Mouse (Mus musculus) mature B cell (primary cell): Measurements from ENCODE around the gene Ect2.

Source experiments
- in situ Hi-C: fragments of 300-500 bp; cut with MboI; formaldehyde crosslinking; loops from 2 replicates; pipeline ENCODE4 v1.14.3; 2019

Gene Ect2

DNA sequence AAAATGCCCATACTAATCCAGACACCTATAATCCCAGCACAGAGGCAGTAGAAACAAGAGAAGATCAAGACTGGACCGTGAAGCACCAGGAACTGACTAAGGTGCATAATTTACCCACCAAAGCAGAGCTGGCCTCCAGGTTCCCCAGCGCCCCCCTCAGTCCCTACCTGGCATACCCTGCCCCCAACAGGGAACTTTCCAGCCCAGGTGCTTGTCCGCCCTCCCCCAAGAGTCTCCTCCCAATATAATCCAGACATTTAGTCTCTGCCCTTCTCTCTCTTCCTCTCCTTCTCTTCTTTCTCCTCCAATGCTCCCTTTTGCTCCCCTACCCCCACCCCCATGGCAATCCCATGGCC lies 2.9 kb upstream of the Ect2 start:
- in situ Hi-C loops, result no loop called here

GRCm38 (mm10) chr3:27155856-27156593 lies 2.3 kb upstream of the Ect2 start:
- in situ Hi-C loops, result no loop called here

GRCm38 (mm10) chr3:27155051-27155855 lies 1.6 kb upstream of the Ect2 start:
- in situ Hi-C loops, result no loop called here

DNA sequence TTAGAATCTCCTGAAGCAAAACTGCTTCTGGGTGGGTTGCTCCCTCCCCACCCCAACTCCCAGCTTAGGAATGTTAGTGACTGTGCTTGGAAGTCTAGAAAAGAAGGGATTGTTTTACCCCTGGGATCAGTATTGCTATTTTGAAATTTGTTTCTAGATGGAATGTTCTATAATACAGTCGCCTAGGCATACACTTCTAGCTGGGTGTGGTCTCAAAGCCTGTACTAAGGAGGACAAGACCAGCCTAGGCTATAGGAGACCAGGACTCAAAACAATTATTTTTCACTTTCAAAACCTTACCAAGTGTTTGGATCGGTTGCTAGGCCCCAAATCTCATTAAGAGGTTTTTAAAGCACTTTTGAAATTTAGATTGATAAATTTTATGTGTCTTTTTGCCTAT lies 602 bp upstream of the Ect2 start:
- in situ Hi-C loops, result no loop called here

GRCm38 (mm10) chr3:27153191-27153671 lies 447 bp downstream of the Ect2 start:
- in situ Hi-C loops, result no loop called here

DNA sequence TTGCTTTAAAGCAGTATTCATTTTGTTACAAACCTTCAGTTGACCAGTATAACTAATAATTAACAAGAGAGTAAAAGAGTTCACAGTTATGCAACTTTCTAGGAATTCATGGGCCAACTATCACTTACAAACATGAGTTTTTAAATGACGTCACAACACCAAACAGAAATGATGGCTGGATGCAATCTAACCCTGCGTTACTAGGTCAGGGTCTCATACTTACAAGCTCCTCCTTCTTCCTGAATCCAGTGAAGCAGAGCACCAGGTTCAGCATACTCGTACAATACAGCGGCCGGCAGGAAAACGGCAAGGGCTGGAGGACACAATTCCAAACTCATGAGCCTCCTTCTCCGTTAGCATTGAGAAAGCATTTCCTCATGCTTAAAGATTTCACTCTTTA lies 7.9 kb downstream of the Ect2 start:
- in situ Hi-C loops, result no loop called here

DNA sequence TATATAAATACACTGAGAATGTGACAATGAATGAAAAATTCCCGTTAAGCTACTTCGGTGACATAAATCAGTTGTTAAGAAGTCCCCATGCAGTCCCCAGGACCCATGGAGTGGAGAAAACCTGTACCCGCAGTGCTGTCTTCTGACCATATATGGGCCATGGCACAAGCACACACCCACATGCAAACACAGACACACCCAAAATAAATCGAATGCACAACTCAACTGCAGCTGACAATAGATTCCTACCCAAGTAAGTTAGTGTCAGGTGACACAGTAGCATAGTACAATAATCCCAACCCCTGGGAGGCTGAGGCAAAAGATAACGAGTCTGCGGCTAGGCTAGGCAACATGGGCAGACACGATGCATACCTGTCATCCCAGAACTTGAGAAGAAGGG lies 10.1 kb downstream of the Ect2 start:
- in situ Hi-C loops, result no loop called here

- in situ Hi-C loops, result no loop called here
Observed at GRCm38 (mm10) chr3:27140101-27140500, 13.6 kb downstream of the Ect2 start.

- in situ Hi-C loops, result no loop called here
Observed at GRCm38 (mm10) chr3:27121864-27122450, 31.7 kb downstream of the Ect2 start.

GRCm38 (mm10) chr3:27120932-27121331 lies 32.7 kb downstream of the Ect2 start:
- in situ Hi-C loops, result no loop called here

DNA sequence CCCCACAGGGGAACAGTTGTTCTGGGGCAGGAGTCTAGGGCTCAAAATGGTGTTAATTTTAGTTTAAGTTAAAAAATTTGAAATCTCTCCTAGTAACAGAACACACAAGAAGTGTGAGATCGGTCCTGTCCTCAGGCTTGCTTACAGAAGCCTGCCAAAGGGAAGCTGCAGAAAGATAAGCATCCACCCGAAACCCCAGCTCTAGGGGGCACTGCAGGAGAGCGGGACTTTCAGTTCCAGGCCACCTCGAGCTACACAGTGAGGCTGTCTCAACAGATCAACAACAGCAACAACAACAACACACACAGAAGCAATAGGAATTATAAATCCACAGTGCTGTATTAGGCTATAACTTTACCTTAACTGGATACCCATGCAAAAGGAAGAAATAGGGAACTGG lies 35.5 kb downstream of the Ect2 start:
- in situ Hi-C loops, result no loop called here

- in situ Hi-C loops, result no loop called here
Observed at GRCm38 (mm10) chr3:27110860-27111259, 42.8 kb downstream of the Ect2 start.

DNA sequence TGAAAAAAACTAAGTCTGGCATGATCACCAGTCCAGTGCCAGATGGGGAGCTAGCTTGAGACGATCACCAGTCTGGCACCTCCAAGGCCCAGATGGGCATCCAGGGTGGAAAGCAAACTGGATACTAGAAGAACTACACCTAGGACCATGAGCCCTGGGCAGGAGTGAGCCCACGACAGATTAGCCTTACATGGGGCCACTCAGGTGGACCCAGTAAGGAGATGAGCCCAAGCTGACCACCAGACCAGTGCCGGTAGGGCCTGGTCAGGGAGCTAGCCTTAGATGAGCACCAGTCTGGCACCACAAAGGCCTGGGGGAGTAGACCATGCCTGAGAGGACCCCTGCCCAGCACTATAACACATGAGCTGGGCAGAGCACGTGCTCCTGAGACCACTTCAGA lies 44.6 kb downstream of the Ect2 start:
- in situ Hi-C loops, result no loop called here

DNA sequence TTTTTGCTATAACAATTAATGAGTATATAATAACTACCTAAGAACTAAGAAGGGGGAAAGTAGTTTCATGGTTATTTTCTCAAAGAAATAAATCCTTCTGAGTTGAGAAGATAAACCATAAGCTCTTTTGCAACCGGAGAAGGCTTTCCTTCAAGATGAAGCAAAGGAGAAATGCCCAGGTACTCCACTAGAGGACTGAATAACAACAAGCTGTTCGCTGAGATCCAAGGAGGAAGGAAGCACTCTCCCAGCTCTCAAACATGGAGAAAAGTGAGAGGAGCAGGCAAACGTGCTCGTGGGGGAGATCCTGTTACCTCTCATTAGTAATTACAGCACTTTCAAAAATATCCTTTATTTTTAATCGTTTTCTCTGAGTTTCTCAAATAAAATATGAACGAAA lies 46.5 kb downstream of the Ect2 start:
- in situ Hi-C loops, result no loop called here

DNA sequence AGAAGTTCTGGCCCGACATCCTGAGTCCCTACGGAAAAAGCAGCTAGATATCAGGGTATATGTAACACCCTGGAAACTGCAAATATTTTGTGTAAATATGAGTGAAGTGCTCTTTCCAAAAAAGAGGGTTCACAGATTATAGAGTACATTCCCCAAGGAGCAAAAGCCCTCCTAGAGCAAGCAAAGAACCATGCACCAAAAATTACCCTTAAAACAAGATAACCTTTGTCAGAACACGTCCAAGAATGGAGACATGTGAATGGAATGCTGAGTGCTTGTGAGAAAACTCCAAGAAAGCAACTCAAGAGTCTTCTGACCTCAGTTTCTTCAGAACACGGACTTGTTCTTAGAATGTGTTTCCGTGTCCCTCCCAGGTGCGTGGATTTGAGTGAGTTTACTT lies 50.7 kb downstream of the Ect2 start:
- in situ Hi-C loops, result no loop called here

DNA sequence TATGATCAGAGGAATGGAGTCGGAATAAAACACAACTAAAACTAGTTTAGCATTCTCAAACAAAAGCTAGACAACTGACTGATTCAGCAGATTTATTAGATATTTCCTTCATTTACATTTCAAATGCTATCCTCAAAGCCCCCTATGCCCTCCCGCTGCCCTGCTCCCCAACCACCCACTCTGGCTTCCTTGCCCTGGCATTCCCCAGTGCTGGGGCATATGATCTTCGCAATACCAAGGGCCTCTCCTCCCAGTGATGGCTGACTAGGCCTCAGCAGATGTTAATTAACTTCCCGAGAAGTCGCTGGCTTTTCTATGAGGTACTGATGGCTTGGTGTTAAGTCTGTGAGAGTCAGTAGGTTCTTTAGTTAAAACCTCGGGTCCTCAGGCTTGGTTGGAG lies 55.0 kb downstream of the Ect2 start:
- in situ Hi-C loops, result no loop called here

- in situ Hi-C loops, result no loop called here
Observed at GRCm38 (mm10) chr3:27086221-27086620, 67.5 kb downstream of the Ect2 start.

DNA sequence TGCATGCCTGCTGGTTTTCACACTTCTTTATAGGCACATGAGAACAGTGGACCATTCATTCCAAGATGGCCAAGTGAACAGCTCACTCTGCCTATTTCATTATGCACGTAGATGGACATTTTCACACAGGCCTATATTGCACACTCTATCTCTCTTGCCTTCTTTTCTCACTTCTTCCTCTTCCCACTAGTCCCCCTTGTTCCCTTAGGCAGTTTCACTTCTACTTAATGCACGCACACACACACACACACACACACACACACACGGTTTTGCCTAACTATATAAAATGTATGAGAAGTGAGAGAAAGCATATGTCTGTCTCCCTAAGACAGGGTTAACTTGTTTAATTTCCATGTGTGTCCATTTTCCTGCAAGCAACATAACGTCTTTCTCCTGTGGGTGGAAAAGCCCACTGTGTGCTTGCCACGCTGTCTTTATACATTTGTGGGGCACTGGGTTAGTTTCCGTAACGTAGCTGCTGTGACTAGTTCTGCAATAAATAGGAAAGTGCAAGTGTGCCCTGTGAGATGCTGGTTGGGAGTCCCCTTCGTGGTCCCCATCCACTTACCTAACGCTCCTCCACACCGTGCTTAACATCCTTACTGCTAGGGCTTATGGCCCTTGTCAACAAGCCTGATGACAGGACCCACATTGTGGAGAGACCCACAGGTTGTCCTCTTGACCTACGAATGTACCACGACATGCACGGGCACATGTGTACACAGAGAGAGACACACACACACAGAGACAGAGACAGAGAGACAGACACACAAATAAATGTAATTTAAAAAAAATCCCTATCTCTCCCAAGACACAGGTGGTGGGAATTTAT lies 72.2 kb downstream of the Ect2 start:
- in situ Hi-C loops, result no loop called here

GRCm38 (mm10) chr3:27080061-27080770 lies 73.5 kb downstream of the Ect2 start:
- in situ Hi-C loops, result no loop called here

DNA sequence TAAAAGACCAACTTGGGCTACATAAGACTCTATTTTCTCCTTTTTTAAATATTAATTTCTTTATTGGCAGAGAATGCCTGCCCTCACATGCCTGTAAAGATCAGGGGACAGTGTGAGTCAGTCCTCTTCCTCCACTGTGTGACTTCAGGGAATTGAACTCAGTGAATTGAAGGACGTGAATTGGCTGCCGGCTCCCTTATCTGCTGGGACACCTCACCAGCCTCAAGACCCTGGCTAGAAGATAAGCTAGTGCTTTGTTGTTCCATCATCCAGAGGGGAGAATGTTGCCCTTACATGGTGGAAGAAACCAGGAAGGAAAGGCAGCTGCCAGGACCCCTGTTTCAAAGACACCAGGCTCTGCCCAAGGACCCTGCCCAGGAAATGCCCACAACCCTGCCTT lies 79.8 kb downstream of the Ect2 start:
- in situ Hi-C loops, result no loop called here

DNA sequence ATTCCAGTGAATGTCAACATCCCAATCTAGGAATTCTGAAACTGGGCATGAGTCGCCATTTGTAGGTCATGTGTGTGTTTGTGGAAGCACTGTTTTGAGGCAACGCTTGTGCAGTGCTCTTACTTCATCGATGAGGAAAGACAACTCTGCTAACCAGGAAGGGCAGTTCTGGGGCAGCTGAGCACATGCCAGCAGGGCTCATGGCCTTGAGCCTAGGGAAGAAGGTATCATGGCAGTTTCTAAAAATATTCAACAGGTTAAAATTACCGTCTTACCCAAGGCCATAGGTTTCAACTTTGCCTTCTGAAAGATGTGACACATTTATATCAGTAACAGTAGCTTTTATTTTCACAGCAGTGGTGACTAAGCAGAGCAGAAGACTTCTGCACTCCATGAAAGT lies 82.0 kb downstream of the Ect2 start:
- in situ Hi-C loops, result no loop called here
